Mouse (Mus musculus) embryo, embryonic 10.5 days (tissue): ENCODE measurements around the gene Olfr1509.
"Not testable (repeated sequence)": the region's sequence is repeated elsewhere in the genome, so short reads cannot be mapped to it uniquely, and the experiment has no call there.

Experiments
- DNase-seq: peaks from one replicate; pipeline ENCODE4 v3.0.0-alpha.2; 2015; ENCODE audit warnings: low spot score

Gene Olfr1509

GRCm38 (mm10) chr14:52442690-52443089 is at the start of gene Olfr1509:
Gene Olfr1509 (plus strand): TSS chr14:52442990.
- no peak for DNase-seq

DNA sequence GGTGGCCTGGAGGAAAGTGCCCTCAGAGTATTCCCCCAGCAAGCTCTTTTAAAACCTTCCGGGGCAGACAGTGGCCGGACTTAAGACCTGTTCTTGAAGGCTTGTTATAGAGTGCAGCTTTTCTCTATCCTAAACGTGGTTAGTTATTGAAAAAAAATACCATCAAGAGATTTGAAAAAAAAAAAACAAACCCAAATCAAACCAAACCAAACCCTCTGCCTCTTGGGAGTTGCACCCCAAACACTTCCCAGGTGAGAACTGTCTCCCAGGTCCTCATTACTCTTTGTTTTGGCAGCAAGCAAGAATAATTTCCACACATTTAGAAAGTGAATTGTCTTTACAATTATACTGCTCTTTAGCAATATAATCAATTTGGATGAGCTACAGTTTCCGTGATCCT is 45.5 kb upstream of the Olfr1509 start, which contains the start of gene Olfr1511:
Gene Olfr1511 (minus strand): TSS at position 101 of the 400 bp plus-strand sequence.
- DNase-seq, result no peak

- DNase-seq, result not testable (repeated sequence)
These were observed 32.5 kb upstream of the Olfr1509 start for GRCm38 (mm10) chr14:52410142-52410919.

- DNase-seq, result no peak
These were observed 28.5 kb upstream of the Olfr1509 start, which contains the start of gene Olfr1510 for GRCm38 (mm10) chr14:52414273-52414672. Gene Olfr1510 (minus strand): TSS chr14:52414373.

DNA sequence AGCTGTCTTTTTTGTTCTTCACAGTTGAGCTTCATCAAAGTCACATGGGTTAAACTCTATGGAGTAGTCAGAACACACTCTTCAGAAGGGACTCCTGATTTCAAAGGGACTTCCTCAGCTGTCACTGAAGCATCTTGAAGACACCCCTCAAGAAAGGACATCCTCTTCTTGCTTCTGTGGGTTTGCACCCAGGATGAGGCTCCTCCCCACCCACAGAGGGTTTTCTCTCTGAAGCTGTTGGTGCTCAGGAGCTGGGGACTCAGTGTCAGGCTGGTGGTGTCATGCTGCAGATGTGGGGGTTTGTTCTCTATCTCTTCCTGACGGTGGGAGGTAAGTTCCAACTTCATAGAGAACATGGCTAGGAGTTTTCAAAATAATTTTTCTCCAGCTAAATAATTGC is 15.1 kb upstream of the Olfr1509 start:
- DNase-seq, result no peak

DNA sequence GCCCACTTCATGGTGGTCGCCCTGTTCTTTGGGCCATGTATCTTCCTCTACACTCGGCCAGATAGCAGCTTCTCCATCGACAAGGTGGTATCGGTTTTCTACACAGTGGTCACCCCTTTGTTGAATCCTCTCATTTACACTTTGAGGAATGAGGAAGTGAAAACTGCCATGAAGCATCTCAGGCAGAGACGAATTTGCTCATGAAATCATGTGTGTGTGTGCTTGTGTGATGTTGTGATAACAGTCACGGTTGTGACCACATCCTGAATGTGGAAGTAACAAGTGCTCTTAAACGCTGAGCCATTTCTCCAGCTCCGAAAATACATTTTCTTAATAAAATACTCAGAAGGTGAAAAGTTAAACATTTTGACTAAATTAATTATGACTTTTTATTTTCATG is 8.3 kb downstream of the Olfr1509 start:
- no peak for DNase-seq

- DNase-seq, result no peak
These were observed 19.1 kb downstream of the Olfr1509 start for GRCm38 (mm10) chr14:52461928-52462327.

GRCm38 (mm10) chr14:52465738-52466137 is 22.9 kb downstream of the Olfr1509 start:
- no peak for DNase-seq

DNA sequence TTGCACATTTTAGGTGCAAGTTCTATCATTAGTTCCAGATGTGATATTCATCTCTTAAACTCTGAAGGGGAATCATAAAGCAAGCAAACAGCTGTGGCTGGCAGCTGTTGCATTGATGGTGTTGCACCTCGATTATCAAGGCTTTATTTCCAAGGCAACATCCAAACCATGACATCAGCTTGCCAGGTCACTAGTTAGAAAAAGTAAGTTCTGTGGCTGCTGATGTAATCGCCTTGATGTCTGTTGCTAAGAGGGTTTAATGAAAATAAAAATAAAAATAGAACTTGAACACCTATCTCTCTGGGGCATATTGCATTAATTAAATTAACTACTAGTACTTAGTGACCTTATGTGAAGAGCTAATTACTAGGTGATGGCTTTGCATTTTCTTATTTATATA is 24.6 kb downstream of the Olfr1509 start, which contains the start of gene Olfr1508:
Gene Olfr1508 (minus strand): TSS at position 101 of the 400 bp plus-strand sequence.
- no peak for DNase-seq

GRCm38 (mm10) chr14:52495516-52495915 is 52.7 kb downstream of the Olfr1509 start, which contains the start of gene Olfr1507:
Gene Olfr1507 (minus strand): TSS chr14:52495749.
- no peak for DNase-seq
